Mouse (Mus musculus) fat pad, adult 2 months (tissue): ENCODE data around the gene Gar1.

Source experiments
- DNase-seq: peaks from one replicate; pipeline ENCODE4 v3.0.0-alpha.2; 2011; ENCODE audit warnings: low read depth, low spot score; ENCODE audit errors: extremely low read depth

Gar1 gene

GRCm38 (mm10) chr3:129820847-129821246 lies 10.3 kb downstream of the Gar1 start:
- no peak for DNase-seq

GRCm38 (mm10) chr3:129803765-129804164 lies 27.4 kb downstream of the Gar1 start, which contains the start of gene Lrit3:
Lrit3 (minus strand) TSS chr3:129804030.
- DNase-seq: no peak

- DNase-seq: no peak
Observed at GRCm38 (mm10) chr3:129799011-129799410, 32.2 kb downstream of the Gar1 start.

GRCm38 (mm10) chr3:129798551-129798950 lies 32.6 kb downstream of the Gar1 start:
- DNase-seq: no peak

- no peak for DNase-seq
Observed at GRCm38 (mm10) chr3:129797341-129797740, 33.9 kb downstream of the Gar1 start.

- no peak for DNase-seq
Observed at GRCm38 (mm10) chr3:129793801-129794200, 37.4 kb downstream of the Gar1 start.

GRCm38 (mm10) chr3:129782746-129783145 lies 48.5 kb downstream of the Gar1 start:
- no peak for DNase-seq

- no peak for DNase-seq
Observed at GRCm38 (mm10) chr3:129781435-129781834, 49.8 kb downstream of the Gar1 start.
